Mouse (Mus musculus) common myeloid progenitor, adult 5-6 weeks (primary cell): Measurements from ENCODE around the gene Astn1. TPM values are rescaled to one million over a fixed set of nuclear protein-coding genes. Genes with fewer than 3 reads are reported as not detected.

Source experiments
- ATAC-seq: replicated peaks from 2 replicates; pipeline ENCODE4 v1.8.0; 2016; ENCODE audit warnings: low read depth, mild to moderate bottlenecking, moderate TSS enrichment, inconsistent platforms; ENCODE audit not compliant: poor library complexity, severe bottlenecking
- total RNA-seq: library from RNA; stranded (forward); fragments of 200-1000, 187-1606 nt; gene quantifications from 2 replicates; pipeline ENCODE4 v1.2.3, GENCODE M21; 2017

Astn1 gene
- total RNA-seq, 1 experiment from 2014 or later, result not detected

- no peak for ATAC-seq
Measured at GRCm38 (mm10) chr1:158697859-158698569, 335.9 kb downstream of the Astn1 start.

- no peak for ATAC-seq
Measured at GRCm38 (mm10) chr1:158699276-158699675, 337.2 kb downstream of the Astn1 start.

- no peak for ATAC-seq
Measured at GRCm38 (mm10) chr1:158700147-158700546, 338.1 kb downstream of the Astn1 start.

GRCm38 (mm10) chr1:158701336-158701735 is 339.3 kb downstream of the Astn1 start:
- ATAC-seq, result no peak

- no peak for ATAC-seq
Measured at GRCm38 (mm10) chr1:158713301-158714095, 351.4 kb downstream of the Astn1 start.

- no peak for ATAC-seq
Measured at GRCm38 (mm10) chr1:158732868-158733496, 370.9 kb downstream of the Astn1 start.

- no peak for ATAC-seq
Measured at GRCm38 (mm10) chr1:158739132-158739919, 377.3 kb downstream of the Astn1 start.

GRCm38 (mm10) chr1:158740161-158740766 is 378.2 kb downstream of the Astn1 start:
- no peak for ATAC-seq

- no peak for ATAC-seq
Measured at GRCm38 (mm10) chr1:158740949-158741348, 378.9 kb downstream of the Astn1 start.

Other genes starting within 250 kb of the Astn1 start
- gene Brinp2, start 5.9 kb upstream of the Astn1 start, total RNA-seq, result not detected in 2 replicates